Mouse (Mus musculus) hematopoietic stem cell, adult 5-6 weeks (primary cell): Measurements from ENCODE around the gene Ces1e. TPM values are rescaled to one million over a fixed set of nuclear protein-coding genes. Genes with fewer than 3 reads are reported as not detected.

Source experiments
- ATAC-seq, 2 experiments: fragments of 125-278 bp in 1 of 2; replicated peaks in 1 of 2; 2 replicates each; pipeline ENCODE4 v1.8.0; 2016 to 2017; ENCODE audit warnings: inconsistent platforms in 2 of 2, mild to moderate bottlenecking in 2 of 2, moderate number of reproducible peaks in 2 of 2, low read depth in 1 of 2, moderate TSS enrichment in 1 of 2; ENCODE audit not compliant: low FRiP score in 2 of 2, poor library complexity in 2 of 2, severe bottlenecking in 2 of 2, insufficient read depth in 1 of 2, low TSS enrichment in 1 of 2
- total RNA-seq: library from RNA; stranded (forward); fragments of 172-1452, 232-1000 nt; gene quantifications from 2 replicates; pipeline ENCODE4 v1.2.3, GENCODE M21; 2017

The Ces1e gene
- total RNA-seq, 1 experiment from 2014 or later: not detected

DNA sequence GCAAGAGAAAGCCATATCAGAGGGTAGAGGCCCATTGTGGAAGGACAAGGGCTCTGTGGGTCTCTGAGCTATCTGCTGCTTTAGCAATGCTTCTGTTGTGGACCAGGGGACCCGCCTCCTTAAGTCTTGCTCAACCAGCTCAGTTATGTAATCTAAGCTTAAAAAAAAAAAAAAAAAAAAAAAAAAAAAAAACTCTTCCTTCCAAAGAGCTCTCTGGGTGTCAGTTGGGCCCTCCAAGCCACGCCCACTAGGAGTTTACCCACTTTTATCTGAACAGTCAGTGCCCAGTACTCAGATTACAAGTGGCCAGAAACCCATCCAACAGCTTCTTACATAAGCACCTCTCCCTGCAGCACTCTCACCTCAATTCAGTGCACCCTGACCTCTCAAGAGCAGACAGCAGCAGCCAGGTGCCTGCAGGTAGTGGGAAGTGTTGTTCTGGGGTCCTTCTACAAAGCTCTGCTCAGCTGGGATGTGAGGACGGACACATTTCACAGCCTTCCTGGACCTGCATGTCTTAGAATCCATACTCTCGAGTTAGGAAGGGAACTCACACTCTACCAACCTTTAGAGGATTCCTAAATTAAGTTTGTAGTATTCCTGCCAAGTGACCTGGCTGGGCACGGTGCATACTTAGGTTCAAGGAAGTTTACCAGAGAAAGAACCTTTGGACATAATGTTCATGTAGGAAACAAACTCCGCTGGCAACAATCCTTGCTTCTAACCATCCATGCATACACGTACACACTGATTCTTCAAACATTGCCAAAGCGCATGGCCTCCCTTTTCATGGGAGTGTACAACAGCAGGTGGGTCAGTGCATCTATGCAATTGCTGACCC lies 31.5 kb downstream of the Ces1e start, which contains the start of gene Ces1d:
Gene Ces1d (minus strand): TSS at position 154 of the 841 bp plus-strand sequence.
- ATAC-seq: no peak

DNA sequence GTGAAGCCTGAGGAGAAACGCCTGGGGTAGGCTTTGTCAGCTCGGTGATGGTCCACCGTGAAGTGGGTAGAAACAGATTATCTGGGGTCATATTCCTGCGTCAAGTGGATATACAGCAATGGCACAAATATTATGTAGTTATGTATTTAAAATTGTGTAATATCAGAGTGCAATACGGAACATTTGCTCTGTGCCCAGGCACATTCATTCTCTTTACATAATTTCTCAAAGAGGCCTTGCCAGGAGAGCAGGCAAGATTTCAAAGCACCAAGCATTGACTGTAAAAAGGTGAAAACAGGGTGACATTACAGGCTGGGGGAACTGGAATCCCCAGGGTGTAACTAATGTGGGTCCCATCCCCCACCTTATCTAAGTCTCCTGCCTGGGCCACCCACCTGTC lies 33.0 kb downstream of the Ces1e start:
- ATAC-seq: no peak

- no peak for ATAC-seq
Observed at GRCm38 (mm10) chr8:93180581-93181129, 48.8 kb downstream of the Ces1e start.

GRCm38 (mm10) chr8:93176593-93176992 lies 52.8 kb downstream of the Ces1e start:
- no peak for ATAC-seq

GRCm38 (mm10) chr8:93174554-93174953 lies 54.9 kb downstream of the Ces1e start:
- ATAC-seq: no peak

DNA sequence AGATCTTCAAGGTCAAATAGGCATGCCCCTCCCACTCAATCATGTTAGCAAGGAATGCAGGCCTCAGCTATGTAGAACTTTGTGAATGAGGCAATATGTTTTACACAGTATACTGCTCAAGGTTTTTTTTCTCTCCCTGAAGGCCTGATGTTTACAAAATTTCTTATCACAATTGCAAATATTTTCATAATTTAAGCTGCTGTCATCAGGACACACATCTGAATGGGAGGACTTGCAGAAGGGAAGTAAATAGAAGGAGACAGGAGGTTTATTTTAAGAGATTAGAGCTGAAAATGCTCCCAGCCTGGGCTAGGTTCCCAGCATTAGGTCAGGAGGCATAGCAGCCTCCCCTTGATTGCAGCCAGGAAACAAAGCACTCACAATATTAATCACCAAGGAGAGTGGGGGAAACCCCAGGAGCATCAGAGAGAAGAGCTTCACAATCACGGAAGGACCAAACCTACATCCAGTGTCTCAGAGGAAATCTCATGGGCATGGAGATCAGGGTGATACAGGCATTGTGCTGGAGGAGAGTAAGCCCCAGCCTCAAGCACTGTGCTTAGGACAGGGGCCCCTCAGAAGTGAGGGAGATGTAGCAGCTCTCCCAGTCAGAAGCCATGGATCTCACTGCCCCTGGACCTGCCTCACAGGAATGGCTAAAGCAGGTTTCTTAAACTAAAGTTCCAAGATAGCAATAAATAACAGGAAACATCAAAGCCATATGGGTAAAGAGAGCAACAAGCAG lies 57.4 kb downstream of the Ces1e start:
- ATAC-seq: no peak

DNA sequence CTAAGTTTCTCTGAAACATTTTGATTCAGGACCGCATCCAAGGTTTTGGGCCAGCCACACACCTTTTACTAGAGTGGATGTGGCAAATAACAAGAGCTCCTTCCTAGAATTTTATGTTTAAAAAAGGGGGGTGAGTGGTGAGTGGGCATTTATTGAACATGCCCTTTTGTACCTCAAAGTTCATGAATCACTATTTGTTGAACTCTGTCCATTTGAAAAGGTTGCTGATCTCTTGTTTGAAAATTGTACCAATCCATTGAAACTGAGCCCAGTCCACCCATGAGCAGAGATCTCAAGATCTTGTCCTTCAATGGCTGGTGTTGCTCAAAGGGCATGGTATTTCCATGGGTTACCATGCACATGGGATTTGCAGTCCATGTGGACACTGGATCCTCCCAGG lies 66.1 kb downstream of the Ces1e start:
- no peak for ATAC-seq

DNA sequence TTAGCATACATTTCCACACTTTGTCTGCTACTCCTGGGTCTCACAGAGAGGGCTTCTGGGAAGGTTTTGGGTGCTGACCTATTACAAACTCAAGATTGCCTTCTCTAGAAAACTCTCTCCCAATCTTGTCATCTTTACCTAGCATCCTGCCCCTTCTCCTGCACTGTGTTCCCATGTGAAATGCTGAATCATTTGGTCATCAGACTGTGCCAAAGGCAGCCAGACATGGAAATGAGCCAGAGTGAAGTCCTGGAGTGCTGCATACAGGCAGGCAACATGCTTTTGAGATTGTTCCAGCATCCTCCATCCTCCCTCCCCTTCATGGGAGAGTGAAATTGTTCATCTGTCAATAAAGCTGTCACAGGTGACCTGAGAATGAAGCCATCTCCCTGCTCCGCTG lies 78.0 kb downstream of the Ces1e start:
- ATAC-seq: no peak

Other genes starting within 250 kb of the Ces1e start
- gene Ces1a, start 181.4 kb downstream of the Ces1e start, total RNA-seq: not detected in 2 replicates
- gene Ces1b, start 149.6 kb downstream of the Ces1e start, total RNA-seq: not detected in 2 replicates
- not detected in 2 replicates for gene Ces1c, start 98.3 kb downstream of the Ces1e start, total RNA-seq
- gene Ces1d, start 31.8 kb downstream of the Ces1e start, total RNA-seq: 1.3 TPM in 1 of 2 replicates, not detected in the other
- gene Ces1f, start 50.1 kb upstream of the Ces1e start, total RNA-seq: not detected in 2 replicates
- not detected in 2 replicates for gene Ces1g, start 107.7 kb upstream of the Ces1e start, total RNA-seq
- not detected in 2 replicates for gene Ces1h, start 150.1 kb upstream of the Ces1e start, total RNA-seq